Mouse (Mus musculus): ENCODE results near the gene Aars2. TPM values are rescaled to one million over a fixed set of nuclear protein-coding genes. Genes with fewer than 3 reads are reported as not detected.
A peak's percentile ranks its signal among the peaks of the same experiment; 100 is the strongest.

Gene Aars2
- polyA plus RNA-seq, 1 experiment from 2014 or later, result 22.8 TPM

DNA sequence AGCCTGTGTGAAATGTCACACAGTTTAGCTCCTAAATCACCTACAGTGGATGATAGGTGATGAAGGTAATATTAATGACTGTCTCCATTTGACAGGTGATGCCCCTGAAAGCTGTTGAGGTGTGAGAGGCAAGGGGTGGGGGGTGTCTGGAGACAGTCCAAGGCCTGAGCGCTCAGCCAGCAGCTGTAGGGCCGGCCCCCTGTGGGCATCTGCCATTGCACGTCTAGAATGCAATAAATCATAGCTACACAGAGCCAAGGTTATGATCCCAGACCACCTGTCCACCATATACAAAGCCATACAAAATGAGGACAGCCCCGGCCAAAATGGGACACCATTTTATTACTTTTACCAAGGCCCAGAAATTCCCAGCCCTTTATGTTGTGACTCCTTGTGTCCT is 18.3 kb downstream of the Aars2 start:
- H3K27ac ChIP-seq, result no peak overlapping the region
- ATAC-seq (ENCODE audit: low FRiP score), result no peak
- H3K27me3 ChIP-seq, result peaks cover 54% of the 10 kb centered on the region
- no peak overlapping the region for H3K9ac ChIP-seq
- no peaks in the 10 kb centered on the region for H3K9me3 ChIP-seq
- peaks cover 16% of the 10 kb centered on the region for H3K4me1 ChIP-seq
- 78% methylated on average over 4 of the region's 4 CpGs for WGBS
- no peak overlapping the region for H3K4me2 ChIP-seq
- H3K4me3 ChIP-seq (replicated peaks), result no peak overlapping the region
- H3K36me3 ChIP-seq (replicated peaks), result peaks cover 12% of the 10 kb centered on the region

DNA sequence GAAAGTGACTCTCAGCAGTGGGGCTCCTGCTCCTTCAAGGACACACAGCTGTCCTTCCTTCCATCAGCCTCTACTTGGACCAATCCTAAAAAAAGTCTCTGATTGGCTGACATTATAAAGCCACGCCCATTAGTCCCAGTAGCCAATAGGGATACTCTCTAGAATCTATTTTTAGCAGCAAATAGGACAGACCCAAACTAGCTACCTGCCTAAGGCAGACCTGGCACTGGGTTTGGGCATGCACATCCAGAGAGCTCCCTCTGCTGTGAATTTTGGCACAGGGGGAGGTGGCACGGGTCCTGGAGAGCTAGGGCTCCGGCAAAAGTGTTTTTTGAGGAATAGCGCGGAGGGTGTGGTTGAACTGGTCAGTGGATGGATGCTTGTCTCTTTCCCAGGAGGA is 19.9 kb downstream of the Aars2 start:
- Histone ChIP-seq H3K36me3 (replicated peaks) (no peaks in the 10 kb centered on the region), H3K4me3 (replicated peaks) (no peak overlapping the region), H3K9me3 (no peaks in the 10 kb centered on the region), H3K4me1 (peaks cover 16% of the 10 kb centered on the region), H3K27ac (no peak overlapping the region), H3K4me2 (no peak overlapping the region), H3K9ac (no peak overlapping the region), H3K27me3 (peaks cover 62% of the 10 kb centered on the region)
- no peak for ATAC-seq (ENCODE audit: low FRiP score)
- 16% methylated on average over 5 of the region's 5 CpGs for WGBS

DNA sequence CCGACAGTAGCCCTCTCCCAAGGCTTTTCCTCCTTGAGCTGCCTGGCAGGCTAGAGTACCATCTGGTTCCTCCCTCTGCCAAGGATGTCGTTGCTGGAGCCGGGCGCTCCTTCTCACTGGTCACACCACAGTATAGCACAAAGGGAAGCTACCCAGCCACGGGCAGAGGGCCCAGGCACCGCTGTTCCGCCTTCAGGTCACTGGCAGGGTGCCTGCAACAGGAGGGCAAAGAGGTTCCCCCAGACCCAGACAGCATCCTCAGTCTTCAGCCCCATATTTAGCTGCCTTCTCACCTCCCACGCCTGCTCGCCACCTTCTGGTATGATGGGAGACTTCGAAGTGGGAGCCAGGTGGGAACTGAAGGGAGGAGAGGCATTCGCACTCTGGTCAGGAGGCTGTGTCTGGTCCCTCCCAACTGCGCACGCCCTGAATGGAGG is 23.7 kb downstream of the Aars2 start:
- no peak for ATAC-seq (ENCODE audit: low FRiP score)
- Histone ChIP-seq H3K27me3 (peaks cover 77% of the 10 kb centered on the region), H3K9me3 (no peaks in the 10 kb centered on the region), H3K4me2 (no peak overlapping the region), H3K4me1 (peaks cover 5% of the 10 kb centered on the region; the same call in 1 of the 2 replicates), H3K27ac (no peak overlapping the region), H3K36me3 (replicated peaks) (no peaks in the 10 kb centered on the region), H3K4me3 (replicated peaks) (no peak overlapping the region), H3K9ac (no peak overlapping the region)
- 55% methylated on average over 13 of the region's 13 CpGs for WGBS

DNA sequence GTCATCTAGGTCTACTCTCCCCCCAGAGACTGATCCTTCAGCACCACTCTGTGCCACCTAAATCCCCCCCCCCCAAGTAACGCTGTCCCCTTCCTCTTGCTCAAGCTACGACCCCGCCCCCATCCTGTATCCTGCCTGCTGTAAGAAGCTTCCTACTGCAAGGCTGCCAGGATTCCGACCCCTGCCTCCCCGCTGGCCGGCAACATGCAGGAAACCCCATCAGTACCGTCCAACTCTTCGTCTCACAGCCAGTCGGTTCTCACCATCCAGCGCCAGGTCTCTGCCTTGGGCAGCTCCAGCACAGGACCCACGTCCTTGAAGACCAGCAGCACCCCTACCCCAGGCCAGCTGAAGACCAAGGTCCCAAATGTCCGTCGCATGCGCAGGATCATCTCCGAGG is 26.3 kb downstream of the Aars2 start:
- no peak for ATAC-seq (ENCODE audit: low FRiP score)
- Histone ChIP-seq H3K27ac (no peak overlapping the region), H3K36me3 (replicated peaks) (no peaks in the 10 kb centered on the region), H3K4me1 (no peaks in the 10 kb centered on the region), H3K27me3 (peaks cover 78% of the 10 kb centered on the region), H3K4me2 (no peak overlapping the region), H3K9ac (no peak overlapping the region), H3K4me3 (replicated peaks) (no peak overlapping the region), H3K9me3 (no peaks in the 10 kb centered on the region)
- 62% methylated on average over 15 of the region's 15 CpGs for WGBS

DNA sequence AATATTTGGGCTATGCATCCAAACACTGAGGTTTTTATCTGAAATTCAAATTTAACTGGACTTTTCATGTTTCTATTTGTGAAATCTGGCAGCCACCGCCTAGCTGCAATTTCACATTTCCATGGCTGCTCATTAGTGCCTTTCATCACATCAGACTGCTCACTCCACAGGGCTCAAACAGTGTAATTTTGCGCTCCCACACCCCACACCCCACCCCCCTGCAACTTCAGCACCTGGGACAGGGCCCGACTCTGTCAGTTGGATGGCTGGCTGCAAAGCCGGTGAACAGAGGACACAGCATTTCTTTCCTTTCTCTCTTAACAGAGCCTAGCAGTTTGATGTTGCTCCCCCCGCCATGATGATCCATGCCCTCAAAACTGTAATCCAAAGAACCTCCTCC is 29.6 kb downstream of the Aars2 start:
- no peaks in the 10 kb centered on the region for H3K9me3 ChIP-seq
- H3K4me1 ChIP-seq, result no peaks in the 10 kb centered on the region
- H3K27ac ChIP-seq, result no peak overlapping the region
- H3K4me3 ChIP-seq (replicated peaks), result no peak overlapping the region
- H3K36me3 ChIP-seq (replicated peaks), result no peaks in the 10 kb centered on the region
- no peak overlapping the region for H3K9ac ChIP-seq
- 13% methylated on average over 5 of the region's 5 CpGs for WGBS
- no peak overlapping the region for H3K4me2 ChIP-seq
- ATAC-seq (ENCODE audit: low FRiP score), result no peak; the same call in 1 of the 2 replicates
- H3K27me3 ChIP-seq, result peaks cover 77% of the 10 kb centered on the region

DNA sequence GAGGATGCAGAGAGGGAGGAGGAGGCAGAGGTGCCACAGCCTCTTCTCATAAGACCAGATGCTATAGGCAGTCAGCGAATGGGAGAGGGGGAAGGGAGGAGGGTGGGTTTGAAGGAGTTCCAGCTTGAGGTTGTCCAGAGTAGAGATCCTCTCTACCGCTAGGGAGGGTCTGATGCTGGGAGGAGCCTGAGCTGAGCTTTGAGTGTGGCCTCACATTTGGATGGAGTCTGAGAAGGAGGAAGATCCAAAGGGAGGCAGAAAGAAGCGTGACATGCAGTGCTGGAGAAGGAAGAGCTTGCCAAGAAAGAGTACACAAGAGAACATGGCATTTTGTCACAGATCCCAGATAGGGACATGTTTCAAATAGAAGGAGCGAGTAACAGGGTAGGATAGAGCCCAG is 31.8 kb downstream of the Aars2 start:
- Histone ChIP-seq H3K27me3 (peaks cover 82% of the 10 kb centered on the region), H3K4me3 (replicated peaks) (no peak overlapping the region), H3K9ac (no peak overlapping the region), H3K4me1 (peaks cover 2% of the 10 kb centered on the region; the same call in 1 of the 2 replicates), H3K9me3 (no peaks in the 10 kb centered on the region), H3K4me2 (no peak overlapping the region), H3K36me3 (replicated peaks) (no peaks in the 10 kb centered on the region), H3K27ac (no peak overlapping the region)
- 65% methylated on average over 4 of the region's 4 CpGs for WGBS
- no peak for ATAC-seq (ENCODE audit: low FRiP score)

DNA sequence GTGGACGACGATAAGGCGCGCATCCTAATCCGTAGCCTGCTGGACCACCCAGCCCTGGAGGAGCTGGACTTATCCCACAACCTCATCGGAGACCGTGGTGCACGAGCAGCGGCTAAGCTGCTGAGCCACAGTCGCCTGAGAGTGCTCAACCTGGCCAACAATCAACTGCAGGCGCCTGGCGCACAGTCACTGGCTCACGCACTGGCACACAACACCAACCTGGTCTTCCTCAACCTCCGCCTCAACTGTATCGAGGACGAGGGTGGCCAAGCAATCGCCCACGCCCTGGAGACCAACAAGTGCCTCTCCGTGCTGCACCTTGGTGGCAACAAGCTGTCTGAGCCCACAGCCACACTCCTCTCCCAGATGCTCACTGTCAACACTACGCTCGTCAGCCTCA is 33.0 kb downstream of the Aars2 start:
- H3K27me3 ChIP-seq, result peaks cover 82% of the 10 kb centered on the region
- no peaks in the 10 kb centered on the region for H3K9me3 ChIP-seq
- no peak overlapping the region for H3K4me3 ChIP-seq (replicated peaks)
- no peak overlapping the region for H3K4me2 ChIP-seq
- no peak overlapping the region for H3K27ac ChIP-seq
- H3K4me1 ChIP-seq, result peaks cover 15% of the 10 kb centered on the region
- ATAC-seq (ENCODE audit: low FRiP score), result no peak
- H3K36me3 ChIP-seq (replicated peaks), result peaks cover 3% of the 10 kb centered on the region
- no peak overlapping the region for H3K9ac ChIP-seq
- WGBS, result 82% methylated on average over 21 of the region's 21 CpGs

DNA sequence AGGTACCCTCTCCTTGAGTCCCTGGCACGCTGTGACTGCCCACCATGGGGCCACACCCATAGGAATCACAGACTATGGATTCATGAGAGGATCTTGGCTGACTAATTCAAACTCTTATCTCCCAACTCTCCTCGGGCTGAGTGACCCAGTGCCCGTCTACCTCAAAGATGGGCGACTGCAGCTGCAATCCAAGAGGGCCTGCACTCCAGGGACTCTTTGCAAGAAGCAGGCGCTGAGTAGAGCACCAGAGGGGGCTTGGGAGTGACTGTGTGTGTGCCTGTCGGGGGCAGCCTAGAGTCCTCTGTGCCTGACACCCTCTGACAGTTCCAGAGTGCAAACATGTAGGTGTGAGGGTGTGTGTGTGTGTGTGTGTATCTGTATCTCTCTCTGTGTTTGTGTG is 35.5 kb downstream of the Aars2 start:
- H3K27me3 ChIP-seq, result peaks cover 83% of the 10 kb centered on the region
- H3K9ac ChIP-seq, result no peak overlapping the region
- WGBS, result 36% methylated on average over 6 of the region's 6 CpGs
- peaks cover 30% of the 10 kb centered on the region for H3K4me1 ChIP-seq
- no peak overlapping the region for H3K4me2 ChIP-seq
- no peak overlapping the region for H3K4me3 ChIP-seq (replicated peaks)
- no peak for ATAC-seq (ENCODE audit: low FRiP score)
- H3K36me3 ChIP-seq (replicated peaks), result peaks cover 25% of the 10 kb centered on the region
- H3K27ac ChIP-seq, result no peak overlapping the region
- H3K9me3 ChIP-seq, result no peaks in the 10 kb centered on the region

DNA sequence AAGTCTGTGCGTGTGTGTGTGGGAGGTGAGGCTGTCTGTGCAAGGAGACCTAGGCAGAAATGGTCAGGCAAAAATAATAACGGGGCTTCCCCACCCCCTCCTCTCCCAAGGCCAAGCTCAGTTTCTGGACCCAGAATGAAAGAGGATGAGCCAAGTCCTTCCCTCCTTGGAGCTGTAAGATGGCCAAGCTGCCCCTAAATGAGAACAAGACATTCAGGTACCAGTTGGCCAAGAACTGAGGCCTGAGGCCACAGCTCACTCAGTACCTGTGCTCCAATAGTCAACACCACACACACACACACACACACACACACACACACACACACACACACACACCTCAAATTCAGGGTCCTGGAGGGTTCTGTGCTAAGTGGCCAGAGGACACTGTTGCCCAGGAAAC is 36.1 kb downstream of the Aars2 start:
- no peaks in the 10 kb centered on the region for H3K9me3 ChIP-seq
- peaks cover 85% of the 10 kb centered on the region for H3K27me3 ChIP-seq
- no peak overlapping the region for H3K4me2 ChIP-seq
- H3K27ac ChIP-seq, result no peak overlapping the region
- no peak for ATAC-seq (ENCODE audit: low FRiP score)
- peaks cover 25% of the 10 kb centered on the region for H3K36me3 ChIP-seq (replicated peaks)
- 78% methylated on average over 2 of the region's 2 CpGs for WGBS
- H3K9ac ChIP-seq, result no peak overlapping the region
- H3K4me3 ChIP-seq (replicated peaks), result no peak overlapping the region
- H3K4me1 ChIP-seq, result peaks cover 31% of the 10 kb centered on the region

DNA sequence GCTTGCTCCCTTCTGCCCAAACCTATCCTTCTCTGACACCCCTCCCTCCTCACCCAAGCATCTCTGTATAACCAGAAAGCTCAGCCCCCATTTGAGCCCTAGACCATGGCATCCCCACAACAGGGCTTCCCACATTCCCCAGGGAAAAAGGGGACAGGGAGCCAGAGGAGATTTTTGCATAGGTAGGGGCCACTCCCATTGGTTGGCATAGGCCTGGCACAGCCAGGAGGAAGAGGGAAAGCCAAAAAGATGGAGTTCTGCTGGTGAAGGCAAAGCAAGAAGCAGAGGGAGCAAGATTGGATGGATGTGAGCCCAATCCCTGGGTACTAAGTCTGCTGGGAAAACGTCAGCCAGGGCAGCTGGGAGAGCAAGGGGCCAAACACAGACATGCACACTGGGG is 36.5 kb downstream of the Aars2 start:
- WGBS, result 20% methylated on average over 1 of the region's 1 CpGs
- H3K27me3 ChIP-seq, result peaks cover 86% of the 10 kb centered on the region

DNA sequence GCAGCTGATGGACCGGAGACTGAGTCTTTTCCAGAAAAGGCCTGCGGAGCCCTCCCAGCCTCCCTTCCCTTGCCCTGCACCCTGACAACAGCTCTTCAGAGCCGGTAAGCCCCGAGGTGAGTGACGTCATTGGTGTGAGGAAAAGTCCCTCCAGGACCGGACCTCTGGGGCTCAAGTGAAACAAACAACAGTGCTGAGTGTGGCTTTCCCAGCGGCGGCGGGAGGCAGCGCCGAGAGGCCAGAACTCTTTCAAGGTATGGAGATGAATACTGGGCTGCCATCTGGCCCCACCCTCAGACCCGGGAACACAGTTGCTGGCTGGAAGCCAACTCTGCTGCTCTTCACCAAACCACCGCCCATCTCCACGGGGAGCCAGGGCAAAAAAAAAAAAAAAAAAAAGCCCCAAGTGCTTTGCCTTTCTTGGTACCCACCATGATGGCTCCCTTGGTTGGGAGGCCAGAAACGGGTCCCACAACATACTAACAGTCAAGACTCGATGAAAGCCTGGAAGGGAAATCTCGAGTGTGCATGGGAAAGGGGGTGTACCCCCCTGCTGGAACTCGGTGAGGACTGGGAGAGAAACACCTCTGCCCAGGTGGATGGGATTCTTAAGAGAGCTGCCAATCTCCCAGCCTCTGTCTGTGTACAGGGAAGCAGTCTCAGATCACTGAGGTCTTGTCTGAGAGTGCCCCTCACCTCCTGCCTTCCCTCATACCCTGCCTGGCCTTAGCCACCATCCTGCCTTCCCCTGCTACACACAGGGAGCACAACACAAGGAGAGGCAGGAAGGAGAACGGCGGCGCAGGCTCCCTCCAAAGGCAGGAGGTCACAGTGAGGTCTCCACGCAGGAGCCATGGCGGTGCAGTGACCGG is 37.6 kb downstream of the Aars2 start:
- H3K9me3 ChIP-seq, result no peaks in the 10 kb centered on the region
- H3K36me3 ChIP-seq (replicated peaks), result peaks cover 25% of the 10 kb centered on the region
- H3K27ac ChIP-seq, result no peak overlapping the region
- H3K4me3 ChIP-seq (replicated peaks), result peak overlapping the region; percentile 23
- WGBS, result 6% methylated on average over 24 of the region's 24 CpGs
- H3K27me3 ChIP-seq, result peaks cover 87% of the 10 kb centered on the region
- ATAC-seq (ENCODE audit: low FRiP score), result peak; percentile 18; the same call in 1 of the 2 replicates
- H3K4me2 ChIP-seq, result peak overlapping the region; percentile 39
- peak overlapping the region; percentile 29; the same call in 1 of the 2 replicates for H3K9ac ChIP-seq
- peaks cover 44% of the 10 kb centered on the region for H3K4me1 ChIP-seq

More for the DNA sequence above, 36.5 kb downstream of the Aars2 start:
- no peak overlapping the region for H3K9ac ChIP-seq
- no peak overlapping the region for H3K4me2 ChIP-seq
- H3K27ac ChIP-seq, result no peak overlapping the region
- H3K4me3 ChIP-seq (replicated peaks), result no peak overlapping the region
- H3K4me1 ChIP-seq, result peaks cover 35% of the 10 kb centered on the region
- ATAC-seq (ENCODE audit: low FRiP score), result no peak
- H3K36me3 ChIP-seq (replicated peaks), result peaks cover 25% of the 10 kb centered on the region
- no peaks in the 10 kb centered on the region for H3K9me3 ChIP-seq

DNA sequence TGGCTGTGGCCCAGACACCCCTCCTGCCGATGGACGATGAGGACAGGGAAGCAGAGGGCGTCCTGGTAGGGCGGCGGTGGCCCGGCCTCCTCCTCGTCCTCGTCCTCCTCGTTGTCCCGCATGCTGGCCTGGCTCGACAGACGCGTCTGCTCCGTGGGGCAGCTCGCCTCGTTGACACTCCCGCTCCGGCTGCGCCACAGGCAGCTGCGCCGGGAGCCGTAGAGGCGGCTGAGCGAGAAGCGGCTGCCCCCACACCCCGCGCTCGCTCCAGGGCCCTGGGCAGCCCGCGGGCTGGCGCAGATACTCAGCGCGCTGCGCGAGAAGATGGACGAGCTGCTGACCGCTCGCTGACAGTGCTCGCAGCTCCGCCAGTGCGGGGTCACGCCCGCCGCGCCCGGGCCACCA is 38.2 kb downstream of the Aars2 start:
- peaks cover 25% of the 10 kb centered on the region for H3K36me3 ChIP-seq (replicated peaks)
- H3K4me2 ChIP-seq, result peak overlapping the region; percentile 39
- H3K4me1 ChIP-seq, result peaks cover 46% of the 10 kb centered on the region
- H3K27ac ChIP-seq, result no peak overlapping the region
- WGBS, result 2% methylated on average over 45 of the region's 46 CpGs
- peak overlapping the region; percentile 29; the same call in 1 of the 2 replicates for H3K9ac ChIP-seq
- peak overlapping the region; percentile 23 for H3K4me3 ChIP-seq (replicated peaks)
- no peaks in the 10 kb centered on the region for H3K9me3 ChIP-seq
- peaks cover 82% of the 10 kb centered on the region for H3K27me3 ChIP-seq
- ATAC-seq (ENCODE audit: low FRiP score), result no peak
